Mouse (Mus musculus): Measurements from ENCODE around the gene Defb43. TPM values are rescaled to one million over a fixed set of nuclear protein-coding genes. Genes with fewer than 3 reads are reported as not detected.
A peak's percentile ranks its signal among the peaks of the same experiment; 100 is the strongest.

Defb43 gene
- polyA plus RNA-seq, 1 experiment from 2014 or later: not detected

- peak; percentile 72 for DNase-seq (ENCODE audit: low spot score)
- peak; percentile 60; the same call in 1 of the 2 replicates for ATAC-seq
- Histone ChIP-seq H3K27me3 (replicated peaks; ENCODE audit: control insufficient read depth, insufficient read depth, low read length) (no peaks in the 10 kb centered on the region), H3K4me2 (ENCODE audit: low read length) (no peak overlapping the region), H3K4me3 (ENCODE audit: low read depth, low read length) (no peak overlapping the region), H3K4me1 (ENCODE audit: control insufficient read depth, insufficient read depth, low read length) (peaks cover 3% of the 10 kb centered on the region; the same call in 1 of the 2 replicates), H3K36me3 (ENCODE audit: control insufficient read depth, insufficient read depth, low read length) (no peaks in the 10 kb centered on the region), H3K27ac (ENCODE audit: low read depth, low read length) (no peak overlapping the region), H3K9ac (ENCODE audit: low read length) (no peak overlapping the region), H3K9me3 (replicated peaks; ENCODE audit: control insufficient read depth, low read length) (no peaks in the 10 kb centered on the region)
- 15% methylated on average over 6 of the region's 6 CpGs for WGBS
These were observed 43.2 kb downstream of the Defb43 start for GRCm38 (mm10) chr14:63054729-63055128.

- H3K27me3 ChIP-seq (replicated peaks; ENCODE audit: control insufficient read depth, insufficient read depth, low read length): no peaks in the 10 kb centered on the region
- no peak for DNase-seq (ENCODE audit: low spot score)
- H3K4me1 ChIP-seq (ENCODE audit: control insufficient read depth, insufficient read depth, low read length): no peaks in the 10 kb centered on the region
- no peak overlapping the region for H3K27ac ChIP-seq (ENCODE audit: low read depth, low read length)
- H3K4me2 ChIP-seq (ENCODE audit: low read length): no peak overlapping the region
- no peaks in the 10 kb centered on the region for H3K9me3 ChIP-seq (replicated peaks; ENCODE audit: control insufficient read depth, low read length)
- no peak for ATAC-seq
- no peak overlapping the region for H3K4me3 ChIP-seq (ENCODE audit: low read depth, low read length)
- 81% methylated on average over 10 of the region's 10 CpGs for WGBS
- H3K9ac ChIP-seq (ENCODE audit: low read length): no peak overlapping the region
- H3K36me3 ChIP-seq (ENCODE audit: control insufficient read depth, insufficient read depth, low read length): no peaks in the 10 kb centered on the region
These were observed 48.8 kb downstream of the Defb43 start for GRCm38 (mm10) chr14:63060361-63060760.

- no peaks in the 10 kb centered on the region for H3K36me3 ChIP-seq (ENCODE audit: control insufficient read depth, insufficient read depth, low read length)
- DNase-seq (ENCODE audit: low spot score) (no peak), ATAC-seq (no peak)
- no peak overlapping the region for H3K9ac ChIP-seq (ENCODE audit: low read length)
- no peaks in the 10 kb centered on the region for H3K27me3 ChIP-seq (replicated peaks; ENCODE audit: control insufficient read depth, insufficient read depth, low read length)
- no peak overlapping the region for H3K4me2 ChIP-seq (ENCODE audit: low read length)
- WGBS: 98% methylated on average over 2 of the region's 2 CpGs
- no peak overlapping the region for H3K27ac ChIP-seq (ENCODE audit: low read depth, low read length)
- no peaks in the 10 kb centered on the region for H3K4me1 ChIP-seq (ENCODE audit: control insufficient read depth, insufficient read depth, low read length)
- no peak overlapping the region for H3K4me3 ChIP-seq (ENCODE audit: low read depth, low read length)
- H3K9me3 ChIP-seq (replicated peaks; ENCODE audit: control insufficient read depth, low read length): no peaks in the 10 kb centered on the region
These were observed 50.6 kb downstream of the Defb43 start for GRCm38 (mm10) chr14:63062184-63062583.

GRCm38 (mm10) chr14:63065391-63065790, 53.8 kb downstream of the Defb43 start:
- H3K36me3 ChIP-seq (ENCODE audit: control insufficient read depth, insufficient read depth, low read length): no peaks in the 10 kb centered on the region
- WGBS: 80% methylated on average over 5 of the region's 5 CpGs
- H3K4me2 ChIP-seq (ENCODE audit: low read length): no peak overlapping the region
- H3K4me1 ChIP-seq (ENCODE audit: control insufficient read depth, insufficient read depth, low read length): no peaks in the 10 kb centered on the region
- H3K9ac ChIP-seq (ENCODE audit: low read length): no peak overlapping the region
- DNase-seq (ENCODE audit: low spot score): no peak
- no peaks in the 10 kb centered on the region for H3K9me3 ChIP-seq (replicated peaks; ENCODE audit: control insufficient read depth, low read length)
- no peak for ATAC-seq
- H3K27ac ChIP-seq (ENCODE audit: low read depth, low read length): no peak overlapping the region
- no peaks in the 10 kb centered on the region for H3K27me3 ChIP-seq (replicated peaks; ENCODE audit: control insufficient read depth, insufficient read depth, low read length)
- no peak overlapping the region for H3K4me3 ChIP-seq (ENCODE audit: low read depth, low read length)

- Histone ChIP-seq H3K9me3 (replicated peaks; ENCODE audit: control insufficient read depth, low read length) (no peaks in the 10 kb centered on the region), H3K27ac (ENCODE audit: low read depth, low read length) (no peak overlapping the region), H3K4me3 (ENCODE audit: low read depth, low read length) (no peak overlapping the region), H3K27me3 (replicated peaks; ENCODE audit: control insufficient read depth, insufficient read depth, low read length) (no peaks in the 10 kb centered on the region), H3K36me3 (ENCODE audit: control insufficient read depth, insufficient read depth, low read length) (no peaks in the 10 kb centered on the region), H3K9ac (ENCODE audit: low read length) (no peak overlapping the region), H3K4me2 (ENCODE audit: low read length) (peak overlapping the region; percentile 14; the same call in 1 of the 2 replicates), H3K4me1 (ENCODE audit: control insufficient read depth, insufficient read depth, low read length) (no peaks in the 10 kb centered on the region)
- ATAC-seq (0 out of 2 replicates have a peak, but pooled peaks have one; percentile 32), DNase-seq (ENCODE audit: low spot score) (peak; percentile 83)
- WGBS: 34% methylated on average over 16 of the region's 16 CpGs
These were observed 55.2 kb downstream of the Defb43 start for GRCm38 (mm10) chr14:63066630-63067310.

Other genes starting within 250 kb of the Defb43 start
- gene Wdfy2, start 174.1 kb upstream of the Defb43 start, polyA plus RNA-seq (2014; fragmentation: Nextera tagmentation; extraction: Ambion mirVana): 9.2 and 10.0 TPM in 2 replicates
- gene Defb48, start 27.3 kb upstream of the Defb43 start, polyA plus RNA-seq (2014; fragmentation: Nextera tagmentation; extraction: Ambion mirVana): not detected in 2 replicates
- not detected in 2 replicates for gene Defb47, start 13.7 kb upstream of the Defb43 start, polyA plus RNA-seq (2014; fragmentation: Nextera tagmentation; extraction: Ambion mirVana)
- 0.48 TPM in 1 of 2 replicates, not detected in the other for gene Defb42, start 35.2 kb downstream of the Defb43 start, polyA plus RNA-seq (2014; fragmentation: Nextera tagmentation; extraction: Ambion mirVana)
- not detected in 2 replicates for gene Defb30, start 38.2 kb downstream of the Defb43 start, polyA plus RNA-seq (2014; fragmentation: Nextera tagmentation; extraction: Ambion mirVana)